Mouse (Mus musculus) mammary gland, adult 2 months (tissue): Measurements from ENCODE around the gene Tmem87a. TPM values are rescaled to one million over a fixed set of nuclear protein-coding genes. Genes with fewer than 3 reads are reported as not detected.

Experiments used
- polyA plus RNA-seq: library from polyadenylated mRNA; depleted of rRNA; stranded (reverse); fragments of >200 nt; gene quantifications from 2 replicates; pipeline ENCODE4 v1.2.3, GENCODE M21; 2012; ENCODE audit warnings: low replicate concordance; rRNA removed

Gene Tmem87a
- 6.5 and 18.1 TPM in 2 replicates for polyA plus RNA-seq

GRCm38 (mm10) chr2:120403986-120404822, at the start of gene Tmem87a:
Gene Tmem87a, minus strand, starts transcription at chr2:120404113.

GRCm38 (mm10) chr2:120403653-120403985, 294 bp downstream of the Tmem87a start, which contains the start of gene Ganc:
Gene Ganc, plus strand, starts transcription at chr2:120403896.

GRCm38 (mm10) chr2:120352682-120353646, 50.9 kb downstream of the Tmem87a start, which contains the start of gene Vps39:
Gene Vps39, minus strand, starts transcription at chr2:120353137.

GRCm38 (mm10) chr2:120313976-120314375, 89.9 kb downstream of the Tmem87a start, which contains the start of gene Pla2g4f:
Gene Pla2g4f, minus strand, starts transcription at chr2:120314165.

Other genes starting within 250 kb of the Tmem87a start
- 43.7 and 43.9 TPM in 2 replicates for gene Ehd4, start 249.5 kb downstream of the Tmem87a start, polyA plus RNA-seq
- gene Pla2g4e, start 158.8 kb downstream of the Tmem87a start, polyA plus RNA-seq, result 5.9 TPM in 1 of 2 replicates, not detected in the other
- gene Pla2g4d, start 114.9 kb downstream of the Tmem87a start, polyA plus RNA-seq, result 0.03 TPM in 1 of 2 replicates, not detected in the other
- gene Pla2g4f, start 89.9 kb downstream of the Tmem87a start, polyA plus RNA-seq, result 1.4 and 2.0 TPM in 2 replicates
- gene Vps39, start 51.0 kb downstream of the Tmem87a start, polyA plus RNA-seq, result 25.7 and 32.2 TPM in 2 replicates
- gene Ganc, start 217 bp downstream of the Tmem87a start, polyA plus RNA-seq, result 17.6 and 27.6 TPM in 2 replicates
- 1.6 and 25.4 TPM in 2 replicates for gene Capn3, start 51.9 kb upstream of the Tmem87a start, polyA plus RNA-seq
- 51.8 and 142 TPM in 2 replicates for gene Zfp106, start 159.7 kb upstream of the Tmem87a start, polyA plus RNA-seq
- 3.6 and 12.2 TPM in 2 replicates for gene Snap23, start 163.6 kb upstream of the Tmem87a start, polyA plus RNA-seq
- gene Haus2, start 205.3 kb upstream of the Tmem87a start, polyA plus RNA-seq, result 1.3 and 3.4 TPM in 2 replicates
- gene Lrrc57, start 205.4 kb upstream of the Tmem87a start, polyA plus RNA-seq, result 5.2 and 12.1 TPM in 2 replicates
- 8.2 and 18.1 TPM in 2 replicates for gene Stard9, start 225.0 kb upstream of the Tmem87a start, polyA plus RNA-seq